9 mouse cellular contexts compared by ENCODE assay signal in the genomic region with DNA sequence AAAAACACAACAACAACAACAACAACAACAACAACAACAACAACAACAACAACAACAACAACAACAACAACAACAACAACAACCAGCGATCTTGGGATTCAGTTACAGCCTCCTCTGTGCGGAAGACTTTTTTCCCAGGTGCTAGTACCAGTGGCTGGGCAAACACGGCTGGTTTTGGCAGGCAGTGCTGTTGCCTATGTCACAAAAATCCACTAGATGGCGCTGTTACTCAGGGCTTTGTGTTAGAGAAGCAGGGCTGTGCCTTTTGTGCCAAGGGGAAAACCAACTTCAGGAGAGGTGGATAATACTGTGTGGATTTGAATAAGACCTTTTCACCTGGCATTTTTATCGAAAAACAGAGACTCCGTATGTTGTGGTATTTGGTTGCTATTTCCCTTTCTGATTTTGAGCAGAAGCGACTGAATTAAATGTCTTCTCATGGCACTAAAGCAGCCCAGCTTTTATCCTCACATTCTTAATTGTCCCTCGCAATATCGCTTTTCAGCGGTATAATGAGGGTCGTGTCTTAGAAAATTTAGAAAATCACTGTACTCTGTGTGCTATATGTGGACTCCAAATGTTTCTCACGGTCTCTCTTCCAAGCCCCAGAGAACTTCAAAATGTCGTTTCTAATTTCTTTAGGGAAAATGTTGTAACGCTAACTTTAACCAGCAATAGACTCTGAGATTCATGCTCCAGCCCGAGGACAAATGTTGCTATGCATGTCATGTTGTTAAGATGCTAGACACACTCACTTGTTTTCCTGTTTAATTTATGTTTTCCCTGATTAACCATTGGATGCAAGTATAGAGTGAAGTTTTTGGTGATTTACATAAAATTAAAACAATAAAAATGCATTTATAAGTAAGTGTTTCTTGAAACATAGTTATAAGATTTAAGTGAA.
DNase-seq lines count a peak whose midpoint lies in the region; ATAC-seq and TF ChIP-seq lines count a peak whose summit lies in the region.
"Had no signal": no experiment of that assay in that cellular context is flagged by ENCODE, and none has a peak within 500 bp of the region (broad histone marks: within the 10 kb centered on the region; RNA-seq: fewer than 3 reads in every experiment).

No protein-coding gene starts in this region.

- H3K4me1 ChIP-seq in embryonic facial prominence, embryonic 11.5 days (ENCODE audit: control insufficient read depth, insufficient read depth, low read length) = no peaks in the 10 kb centered on the region
- no peaks in the 10 kb centered on the region for H3K4me1 ChIP-seq in heart, embryonic 11.5 days (ENCODE audit: control insufficient read depth, insufficient read depth, low read length)
- H3K4me1 ChIP-seq in kidney, postnatal 0 days (replicated peaks; ENCODE audit: insufficient read depth, low read length) = no peaks in the 10 kb centered on the region
- H3K4me1 ChIP-seq in liver, adult 2 months (ENCODE audit: control insufficient read depth, insufficient read depth, low read length) = no peaks in the 10 kb centered on the region
- H3K4me1 ChIP-seq in neural tube, embryonic 13.5 days (replicated peaks) = peaks cover 5% of the 10 kb centered on the region; the same call in 1 of the 2 replicates

- no peaks in the 10 kb centered on the region for H3K79me2 ChIP-seq in liver, adult 2 months (ENCODE audit: control insufficient read depth, insufficient read depth, low read length)

- no peaks in the 10 kb centered on the region for H3K9me3 ChIP-seq in embryonic facial prominence, embryonic 11.5 days (replicated peaks; ENCODE audit: control insufficient read depth, low read length)
- no peaks in the 10 kb centered on the region for H3K9me3 ChIP-seq in heart, embryonic 11.5 days (replicated peaks; ENCODE audit: control insufficient read depth, low read length)
- H3K9me3 ChIP-seq in kidney, postnatal 0 days (replicated peaks; ENCODE audit: low read length) = no peaks in the 10 kb centered on the region
- H3K9me3 ChIP-seq in neural tube, embryonic 13.5 days = no peaks in the 10 kb centered on the region
- H3K9me3 ChIP-seq: heart, embryonic 15.5 days had no signal

- no peaks in the 10 kb centered on the region for H3K27me3 ChIP-seq in embryonic facial prominence, embryonic 11.5 days (ENCODE audit: control insufficient read depth, insufficient read depth, low read length)
- H3K27me3 ChIP-seq in heart, embryonic 11.5 days (ENCODE audit: control insufficient read depth, insufficient read depth, low read length) = no peaks in the 10 kb centered on the region
- H3K27me3 ChIP-seq in kidney, postnatal 0 days (ENCODE audit: insufficient read depth, low read length) = no peaks in the 10 kb centered on the region
- no peaks in the 10 kb centered on the region for H3K27me3 ChIP-seq in liver, adult 2 months (ENCODE audit: control insufficient read depth, insufficient read depth, low read length)
- no peaks in the 10 kb centered on the region for H3K27me3 ChIP-seq in neural tube, embryonic 13.5 days
- H3K27me3 ChIP-seq: heart, embryonic 15.5 days had no signal

- peak; percentile 82 for ATAC-seq in embryonic facial prominence, embryonic 11.5 days (replicated peaks; ENCODE audit: insufficient number of reproducible peaks, low FRiP score, low TSS enrichment, low read depth)
- ATAC-seq in heart, embryonic 11.5 days (replicated peaks; ENCODE audit: insufficient number of reproducible peaks, low FRiP score, low TSS enrichment) = 0 out of 2 replicates have a peak, but pooled peaks have one; percentile 48
- peak; percentile 85 for ATAC-seq in kidney, postnatal 0 days (replicated peaks; ENCODE audit: low FRiP score, low read depth)
- peak; percentile 89 for ATAC-seq in neural tube, embryonic 13.5 days (ENCODE audit: low read depth)

- no peak overlapping the region for H3K9ac ChIP-seq in embryonic facial prominence, embryonic 11.5 days (replicated peaks; ENCODE audit: low read length)
- no peak overlapping the region for H3K9ac ChIP-seq in heart, embryonic 11.5 days (ENCODE audit: low read depth, low read length)
- H3K9ac ChIP-seq in kidney, postnatal 0 days (ENCODE audit: low read depth, low read length) = no peak overlapping the region
- H3K9ac ChIP-seq in liver, adult 2 months (ENCODE audit: low read depth, low read length) = no peak overlapping the region
- H3K9ac ChIP-seq in neural tube, embryonic 13.5 days = 0 out of 2 replicates have a peak overlapping the region, but pooled peaks have one; percentile 34
- H3K9ac ChIP-seq: heart, embryonic 15.5 days had no signal

- no peak overlapping the region for H3K27ac ChIP-seq in embryonic facial prominence, embryonic 11.5 days (replicated peaks; ENCODE audit: low read depth, low read length)
- H3K27ac ChIP-seq in heart, embryonic 11.5 days (ENCODE audit: low read depth, low read length) = no peak overlapping the region
- H3K27ac ChIP-seq in kidney, postnatal 0 days = no peak overlapping the region
- no peak overlapping the region for H3K27ac ChIP-seq in liver, adult 2 months (replicated peaks; ENCODE audit: insufficient read depth, low read depth, low read length)
- H3K27ac ChIP-seq in neural tube, embryonic 13.5 days (replicated peaks) = no peak overlapping the region
- H3K27ac ChIP-seq: heart, embryonic 15.5 days had no signal

- 41% methylated on average over 15 of the region's 15 CpGs for whole genome bisulfite sequencing in embryonic facial prominence, embryonic 11.5 days
- WGBS in heart, embryonic 11.5 days (ENCODE audit: insufficient replicate concordance) = 48% methylated on average over 15 of the region's 15 CpGs
- 34% methylated on average over 15 of the region's 15 CpGs for WGBS in kidney, postnatal 0 days
- 48% methylated on average over 15 of the region's 15 CpGs for WGBS in liver, adult 2 months
- 41% methylated on average over 15 of the region's 15 CpGs for WGBS in neural tube, embryonic 13.5 days

- no peaks in the 10 kb centered on the region for H3K36me3 ChIP-seq in embryonic facial prominence, embryonic 11.5 days (replicated peaks; ENCODE audit: control insufficient read depth, insufficient read depth, low read depth, low read length)
- no peaks in the 10 kb centered on the region for H3K36me3 ChIP-seq in heart, embryonic 11.5 days (ENCODE audit: control insufficient read depth, insufficient read depth, low read length)
- no peaks in the 10 kb centered on the region for H3K36me3 ChIP-seq in kidney, postnatal 0 days (ENCODE audit: insufficient read depth, low read length)
- H3K36me3 ChIP-seq in liver, adult 2 months (ENCODE audit: control insufficient read depth, insufficient read depth, low read length) = no peaks in the 10 kb centered on the region
- H3K36me3 ChIP-seq in neural tube, embryonic 13.5 days = no peaks in the 10 kb centered on the region
- H3K36me3 ChIP-seq: heart, embryonic 15.5 days had no signal

- TF ChIP-seq CTCF in kidney, postnatal 0 days (IDR thresholded peaks at IDR 0.05; ENCODE audit: low read depth) = peak; percentile 98
- peak; percentile 81 for TF ChIP-seq CTCF in liver, adult 2 months (IDR thresholded peaks at IDR 0.05; ENCODE audit: low read depth, low read length)

- no peak for TF ChIP-seq POLR2A in liver, adult 2 months (IDR thresholded peaks at IDR 0.05; ENCODE audit: extremely low read depth, insufficient read depth, low read length)

- no peak overlapping the region for H3K4me2 ChIP-seq in embryonic facial prominence, embryonic 11.5 days (ENCODE audit: low read depth, low read length)
- no peak overlapping the region for H3K4me2 ChIP-seq in heart, embryonic 11.5 days
- peak overlapping the region; percentile 16; the same call in 1 of the 2 replicates for H3K4me2 ChIP-seq in kidney, postnatal 0 days (ENCODE audit: low read length)
- H3K4me2 ChIP-seq in neural tube, embryonic 13.5 days = peak overlapping the region; percentile 39

- no peak overlapping the region for H3K4me3 ChIP-seq in embryonic facial prominence, embryonic 11.5 days (ENCODE audit: low read depth, low read length)
- H3K4me3 ChIP-seq in heart, embryonic 11.5 days (ENCODE audit: low read depth, low read length) = no peak overlapping the region
- no peak overlapping the region for H3K4me3 ChIP-seq in kidney, postnatal 0 days (replicated peaks; ENCODE audit: low read depth, low read length)
- no peak overlapping the region for H3K4me3 ChIP-seq in liver, adult 2 months (ENCODE audit: insufficient read depth, low read depth, low read length)
- H3K4me3 ChIP-seq in neural tube, embryonic 13.5 days = peak overlapping the region; percentile 8; the same call in 1 of the 2 replicates
- H3K4me3 ChIP-seq: heart, embryonic 15.5 days had no signal

- peak; percentile 54 for DNase-seq in CD4-positive, CD25-positive, alpha-beta regulatory T cell, adult 2 months (ENCODE audit: low read depth, low spot score)
- peak; percentile 77 for DNase-seq in adrenal gland, postnatal 14 days
- DNase-seq in embryonic facial prominence, embryonic 11.5 days (ENCODE audit: low spot score) = peak; percentile 93
- peak; percentile 94 for DNase-seq in kidney, postnatal 0 days (ENCODE audit: low spot score)
- DNase-seq in liver, adult 2 months (ENCODE audit: extremely low read depth, low read depth, low spot score) = peak; percentile 52
- peak; percentile 17 for DNase-seq in thymus, postnatal 25 days

Comparison
In these comparisons a context has a peak if more than half of its experiments do, and no peak if none do; other contexts are left out.
1. DNase-seq: peak in every context shown above with its lines; median percentile 94 in kidney, postnatal 0 days; 93 in embryonic facial prominence, embryonic 11.5 days; 77 in adrenal gland, postnatal 14 days; 54 in CD4-positive, CD25-positive, alpha-beta regulatory T cell, adult 2 months; 52 in liver, adult 2 months; 17 in thymus, postnatal 25 days.
2. H3K4me2 ChIP-seq: peak in kidney, postnatal 0 days (single experiment) and neural tube, embryonic 13.5 days (single experiment); none in embryonic facial prominence, embryonic 11.5 days (single experiment) and heart, embryonic 11.5 days (single experiment).
3. Peak in every context shown above with its lines, with median percentiles within 50 percentile points of each other: ATAC-seq.